Mouse (Mus musculus) E14TG2a.4 (cell line): ENCODE measurements around the gene Arhgef12.

ENCODE experiments used
- CTCF ChIP-seq: conservative IDR thresholded peaks from 2 replicates; pipeline ENCODE4 v1.5.1; 2014; ENCODE audit warnings: low read length
- POU5F1 ChIP-seq: IDR thresholded peaks from 2 replicates; pipeline ENCODE4 v1.6.1; 2014; ENCODE audit warnings: low read length, borderline replicate concordance

DNA sequence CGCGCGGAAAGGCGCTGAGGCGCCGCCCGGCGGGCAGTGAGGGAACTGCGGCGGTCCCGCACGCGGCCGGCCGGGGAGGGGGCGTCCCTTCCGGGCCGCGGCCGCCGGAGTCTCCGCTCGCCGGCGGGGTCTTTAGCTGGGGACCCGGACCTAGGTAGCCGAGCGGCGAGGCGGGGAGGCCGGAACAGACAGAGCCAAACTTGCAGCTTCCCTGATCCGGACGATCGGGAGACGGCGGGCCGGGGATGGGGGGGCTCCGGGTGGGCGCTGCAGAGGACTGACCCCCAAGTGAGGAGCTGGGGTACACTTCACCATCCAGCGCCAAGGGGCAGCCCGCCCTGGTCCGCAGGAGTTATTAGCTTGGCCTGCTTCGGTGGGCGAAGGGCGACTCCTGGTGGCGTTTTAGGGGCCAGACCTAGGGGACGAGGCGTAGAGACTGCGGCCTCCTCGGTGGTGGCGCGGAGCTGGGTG lies 162.5 kb downstream of the Arhgef12 start:
- TF ChIP-seq CTCF (peak; percentile 59), POU5F1 (no peak)
